18 mouse cellular contexts compared by ENCODE assay signal in the genomic region with DNA sequence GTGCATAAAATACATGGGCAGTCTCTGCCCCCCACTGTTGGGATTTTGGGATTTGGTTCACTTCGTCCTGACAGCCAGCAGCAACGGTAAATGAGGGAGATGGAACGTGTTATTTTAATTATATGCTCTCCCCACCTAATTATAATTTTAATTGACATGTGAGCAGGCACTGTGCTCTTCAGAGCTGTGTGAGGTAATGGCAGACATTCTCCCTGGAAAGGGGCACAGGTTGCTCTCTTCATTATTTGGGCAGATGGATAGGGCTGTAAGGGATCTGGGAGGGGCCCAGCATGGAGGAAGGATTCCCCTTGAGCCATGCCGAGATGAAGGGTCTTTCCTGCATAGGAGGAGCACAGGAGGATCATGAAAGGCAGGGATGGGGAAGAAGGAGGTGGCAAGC. TPM values are rescaled to one million over a fixed set of nuclear protein-coding genes. Genes with fewer than 3 reads are reported as not detected.
A peak's percentile ranks its signal among the peaks of the same experiment; 100 is the strongest.
DNase-seq lines count a peak whose midpoint lies in the region; ATAC-seq and TF ChIP-seq lines count a peak whose summit lies in the region.
"Had no signal": no experiment of that assay in that cellular context is flagged by ENCODE, and none has a peak within 500 bp of the region (broad histone marks: within the 10 kb centered on the region; RNA-seq: fewer than 3 reads in every experiment).

No protein-coding gene starts in this region.

- DNase-seq in layer of hippocampus, adult 2 months (ENCODE audit: low spot score in 2 of 2): no peak
- DNase-seq in layer of hippocampus, adult 9-11 months: no peak
- no peak for DNase-seq in kidney, postnatal 10 days
- DNase-seq: adrenal gland, postnatal 36 days; B cell, adult 2 months; cerebellum, adult 18-20 months; kidney, adult 11 months; liver, embryonic 13.5 days; lung, postnatal 4 days had no signal

- no peak overlapping the region for H3K9ac ChIP-seq in forebrain, embryonic 12.5 days
- no peak overlapping the region for H3K9ac ChIP-seq in forebrain, embryonic 16.5 days (replicated peaks; ENCODE audit: low read depth, low read length)
- no peak overlapping the region for H3K9ac ChIP-seq in midbrain, embryonic 16.5 days (ENCODE audit: low read depth, low read length)
- H3K9ac ChIP-seq: limb, embryonic 12.5 days; liver, embryonic 13.5 days; lung, embryonic 15.5 days had no signal

- ATAC-seq in forebrain, embryonic 12.5 days (ENCODE audit: low FRiP score): peak; percentile 76; the same call in 1 of the 2 replicates
- ATAC-seq in forebrain, embryonic 16.5 days: peak; percentile 49; the same call in 1 of the 2 replicates
- peak; percentile 52; the same call in 1 of the 2 replicates for ATAC-seq in midbrain, embryonic 16.5 days
- no peak for ATAC-seq in megakaryocyte progenitor cell, adult 5-6 weeks (replicated peaks; ENCODE audit: poor library complexity)

- no peaks in the 10 kb centered on the region for H3K36me3 ChIP-seq in forebrain, embryonic 12.5 days (replicated peaks)
- H3K36me3 ChIP-seq in forebrain, embryonic 16.5 days (ENCODE audit: control insufficient read depth, insufficient read depth): no peaks in the 10 kb centered on the region
- H3K36me3 ChIP-seq in midbrain, embryonic 16.5 days (ENCODE audit: control insufficient read depth, insufficient read depth, low read length): no peaks in the 10 kb centered on the region
- H3K36me3 ChIP-seq: limb, embryonic 12.5 days; liver, embryonic 13.5 days; lung, embryonic 15.5 days had no signal

- no peaks in the 10 kb centered on the region for H3K27me3 ChIP-seq in forebrain, embryonic 12.5 days
- H3K27me3 ChIP-seq in forebrain, embryonic 16.5 days (replicated peaks; ENCODE audit: control insufficient read depth, insufficient read depth, low read length): no peaks in the 10 kb centered on the region
- no peaks in the 10 kb centered on the region for H3K27me3 ChIP-seq in midbrain, embryonic 16.5 days (ENCODE audit: control insufficient read depth, insufficient read depth, low read depth, low read length)
- H3K27me3 ChIP-seq: limb, embryonic 12.5 days; liver, embryonic 13.5 days; lung, embryonic 15.5 days had no signal

- no peak overlapping the region for H3K4me3 ChIP-seq in layer of hippocampus, adult 2 months
- no peak overlapping the region for H3K4me3 ChIP-seq in forebrain, embryonic 12.5 days (replicated peaks)
- H3K4me3 ChIP-seq in forebrain, embryonic 16.5 days (replicated peaks; ENCODE audit: low read length): no peak overlapping the region
- no peak overlapping the region for H3K4me3 ChIP-seq in midbrain, embryonic 16.5 days (ENCODE audit: low read depth, low read length)
- H3K4me3 ChIP-seq: limb, embryonic 12.5 days; liver, embryonic 13.5 days; lung, embryonic 15.5 days had no signal

- WGBS in forebrain, embryonic 12.5 days: 27% methylated on average over 4 of the region's 4 CpGs
- 9% methylated on average over 4 of the region's 4 CpGs for WGBS in forebrain, embryonic 16.5 days
- 20% methylated on average over 4 of the region's 4 CpGs for WGBS in midbrain, embryonic 16.5 days

- no peaks in the 10 kb centered on the region for H3K9me3 ChIP-seq in forebrain, embryonic 12.5 days
- H3K9me3 ChIP-seq in forebrain, embryonic 16.5 days (ENCODE audit: control insufficient read depth, low read length): no peaks in the 10 kb centered on the region
- H3K9me3 ChIP-seq in midbrain, embryonic 16.5 days (replicated peaks; ENCODE audit: control insufficient read depth, low read length, poor library complexity, severe bottlenecking): no peaks in the 10 kb centered on the region
- H3K9me3 ChIP-seq: limb, embryonic 12.5 days; liver, embryonic 13.5 days; lung, embryonic 15.5 days had no signal

- peaks cover 7% of the 10 kb centered on the region; the same call in 1 of the 2 replicates for H3K4me1 ChIP-seq in forebrain, embryonic 12.5 days
- peaks cover 5% of the 10 kb centered on the region for H3K4me1 ChIP-seq in forebrain, embryonic 16.5 days (replicated peaks; ENCODE audit: control insufficient read depth, insufficient read depth, low read length)
- H3K4me1 ChIP-seq in midbrain, embryonic 16.5 days (ENCODE audit: control insufficient read depth, insufficient read depth, low read length): no peaks in the 10 kb centered on the region
- H3K4me1 ChIP-seq: limb, embryonic 12.5 days; liver, embryonic 13.5 days; lung, embryonic 15.5 days had no signal

- peak overlapping the region; percentile 62; the same call in 1 of the 2 replicates for H3K27ac ChIP-seq in layer of hippocampus, adult 2 months
- H3K27ac ChIP-seq in forebrain, embryonic 12.5 days: no peak overlapping the region
- H3K27ac ChIP-seq in forebrain, embryonic 16.5 days (ENCODE audit: low read length): no peak overlapping the region
- no peak overlapping the region for H3K27ac ChIP-seq in midbrain, embryonic 16.5 days (ENCODE audit: low read length)
- H3K27ac ChIP-seq: limb, embryonic 12.5 days; liver, embryonic 13.5 days; lung, embryonic 15.5 days had no signal

- no peak for TF ChIP-seq CTCF in layer of hippocampus, adult 2 months (conservative IDR thresholded peaks at IDR 0.05)

- H3K4me2 ChIP-seq in forebrain, embryonic 12.5 days: no peak overlapping the region
- H3K4me2 ChIP-seq in forebrain, embryonic 16.5 days (ENCODE audit: low read length): no peak overlapping the region
- H3K4me2 ChIP-seq in midbrain, embryonic 16.5 days (ENCODE audit: low read length): no peak overlapping the region
- H3K4me2 ChIP-seq: limb, embryonic 12.5 days; liver, embryonic 13.5 days; lung, embryonic 15.5 days had no signal

RNA-seq across cellular contexts. Expression of gene Grid1, which starts 26.9 kb away (rescaled TPM):
- total RNA-seq in layer of hippocampus, adult 2 months (2021): 10 to 100 TPM; 55.1 to 57.2 TPM
- polyA plus RNA-seq in forebrain, embryonic 12.5 days (2016; fragmentation: Nextera tagmentation; extraction: Ambion mirVana): 0.90 and 1.5 TPM in 2 replicates
- polyA plus RNA-seq in forebrain, embryonic 16.5 days (2015; fragmentation: Nextera tagmentation; extraction: Ambion mirVana): 2.3 and 4.5 TPM in 2 replicates
- polyA plus RNA-seq in midbrain, embryonic 16.5 days (2015; fragmentation: Nextera tagmentation; extraction: Ambion mirVana): 6.2 and 8.1 TPM in 2 replicates
- total RNA-seq in megakaryocyte progenitor cell, adult 5-6 weeks (2015): not detected in 2 replicates
- not detected in 2 replicates for total RNA-seq in megakaryocyte progenitor cell, adult 5-6 weeks (2017)
- total RNA-seq: gastrocnemius, adult 18-20 months; hematopoietic stem cell, adult 5-6 weeks; neutrophil, adult 5-6 weeks had no signal
